Mouse (Mus musculus) mouse embryonic stem cell (cell line): ENCODE results near the gene Wdr34.

ENCODE experiments used
- in situ Hi-C, 2 experiments: fragments of 300-500 bp; cut with MboI; formaldehyde crosslinking; loops; 1 replicate in 1 of 2; 3 replicates in 1 of 2; pipeline ENCODE4 v1.14.3; 2019 to 2020; ENCODE audit warnings: low sequenced_read_pairs in 2 of 2, low pct_unique_long_range_greater_than_20kb in 1 of 2, mixed read lengths in 1 of 2; ENCODE audit not compliant: unreplicated experiment in 1 of 2

Wdr34 gene

DNA sequence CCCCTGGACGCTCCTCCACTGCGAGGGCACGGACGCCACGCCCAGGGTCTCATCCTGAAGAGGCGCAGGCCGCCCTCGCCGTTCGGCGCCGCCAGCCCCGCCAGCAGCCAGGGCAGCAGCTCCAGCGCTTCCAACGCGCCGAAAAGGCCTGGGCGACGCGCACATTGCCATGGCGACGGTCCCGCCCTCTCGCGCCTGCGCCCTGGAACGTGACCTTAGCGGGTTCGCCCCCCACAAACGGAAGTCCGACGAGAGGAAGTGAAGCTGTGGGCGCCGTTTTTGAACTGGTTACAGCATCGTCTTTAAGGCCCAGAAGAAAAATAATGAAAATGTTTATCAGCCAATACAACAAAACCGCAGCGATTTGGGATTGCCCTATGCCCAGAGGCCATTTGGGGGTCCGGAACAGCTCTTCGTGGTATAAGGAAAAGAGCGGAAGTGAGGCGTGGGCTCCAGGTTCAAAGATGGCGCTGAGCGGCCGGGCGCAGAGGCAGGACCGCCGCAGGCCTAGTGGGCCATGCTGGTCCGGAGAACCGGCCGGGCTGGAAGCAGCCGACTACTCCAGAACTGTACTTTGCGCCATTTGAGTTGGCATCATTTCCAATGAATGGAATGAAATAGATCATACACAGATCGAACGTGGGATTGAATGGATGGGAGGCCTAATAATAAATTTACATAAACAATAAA is at the start of gene Wdr34:
Wdr34 (minus strand) TSS at position 183 of the 690 bp plus-strand sequence.
- in situ Hi-C loops, result no loop called here

GRCm38 (mm10) chr2:30095882-30096527 is 47.3 kb upstream of the Wdr34 start:
- in situ Hi-C loops, result no loop called here

DNA sequence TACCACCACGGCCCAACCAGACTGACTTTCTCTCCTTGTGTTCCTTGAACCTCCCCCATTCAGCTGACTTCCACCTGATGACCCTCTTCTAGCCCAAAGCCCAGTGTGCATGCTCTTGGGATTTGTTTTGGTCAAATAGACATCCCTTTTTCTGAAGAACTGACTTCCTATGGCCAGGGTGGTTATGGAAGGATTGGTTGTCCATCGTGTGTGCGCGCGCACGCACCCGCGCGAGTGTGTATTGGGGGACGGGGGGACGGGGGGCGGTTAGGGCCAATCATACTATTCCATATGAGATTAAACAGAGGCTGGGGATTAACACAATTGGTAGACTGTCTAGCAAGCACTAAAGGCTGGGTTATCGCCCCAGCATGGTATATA is 45.5 kb upstream of the Wdr34 start:
- in situ Hi-C loops, result no loop called here

DNA sequence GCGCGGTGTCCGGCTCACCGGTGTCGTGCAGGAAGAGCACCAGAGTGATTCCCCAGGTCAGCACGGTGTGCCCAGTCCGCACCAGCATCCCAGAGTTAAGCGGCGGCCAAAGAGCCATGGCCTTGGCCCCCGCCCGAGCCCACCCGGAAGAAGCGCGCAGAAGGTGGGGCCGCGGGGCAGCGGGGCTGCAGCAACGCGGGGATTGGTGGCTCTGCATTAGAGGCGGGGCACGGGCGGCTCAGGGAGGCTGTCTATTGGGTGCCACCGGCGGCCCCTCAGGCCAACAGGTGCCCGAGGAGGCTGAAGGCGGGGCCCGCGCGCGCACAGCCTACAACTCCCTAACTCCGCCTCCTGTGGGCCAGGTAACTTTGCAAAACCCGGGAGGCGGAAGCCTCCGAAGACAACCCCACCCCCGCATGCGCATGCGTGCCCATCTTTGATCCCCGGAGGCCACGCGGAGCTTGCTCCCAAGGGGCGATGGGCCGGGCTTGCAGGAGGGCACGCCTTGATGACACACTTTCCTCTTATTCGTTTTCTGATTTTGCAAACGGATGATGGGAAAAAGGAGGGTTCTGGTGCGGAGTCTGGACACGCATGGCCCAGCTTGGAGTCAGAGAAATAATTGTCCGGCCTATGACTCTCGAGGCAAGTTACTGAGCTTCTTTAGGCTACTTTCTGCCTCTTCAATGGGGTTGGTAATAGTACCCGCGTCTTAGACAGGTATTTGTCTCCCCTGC is 45.0 kb upstream of the Wdr34 start, which contains the start of gene Zdhhc12:
Zdhhc12 (minus strand) TSS at position 178 of the 737 bp plus-strand sequence.
- in situ Hi-C loops, result no loop called here

DNA sequence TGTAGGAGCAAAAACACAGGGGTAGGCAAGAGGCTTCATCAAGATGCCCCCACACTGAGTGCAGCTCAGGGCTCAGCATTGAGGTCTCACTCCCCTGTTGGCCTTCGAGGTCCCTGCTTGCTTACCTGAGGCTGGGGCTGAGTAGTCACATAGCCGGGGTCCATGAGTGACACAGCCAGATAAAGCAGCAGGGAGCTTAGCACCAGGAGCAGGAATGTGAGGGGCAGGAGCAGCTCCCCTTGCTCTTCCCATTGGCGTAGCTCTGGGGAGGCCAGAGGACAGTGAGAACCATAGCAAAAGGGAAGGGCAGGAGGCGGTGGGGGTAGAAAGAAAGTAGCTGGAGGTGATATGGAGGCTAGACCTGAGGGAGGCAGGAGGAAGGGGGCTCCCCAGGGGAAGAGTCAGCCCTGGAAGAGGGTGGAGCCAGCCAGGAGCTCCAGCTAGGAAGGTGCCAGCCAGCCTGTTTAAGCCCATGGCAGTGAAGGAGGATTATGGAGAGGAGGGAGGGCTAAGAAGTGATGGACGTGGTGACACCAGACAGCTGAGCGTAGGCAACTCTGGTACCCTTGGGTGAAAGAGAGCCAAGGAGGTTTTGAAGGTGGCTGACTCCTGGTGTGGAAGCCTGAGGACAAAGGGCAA is 43.7 kb upstream of the Wdr34 start:
- in situ Hi-C loops, result no loop called here

- in situ Hi-C loops, result no loop called here
These were observed 42.8 kb upstream of the Wdr34 start for GRCm38 (mm10) chr2:30091521-30091920.

GRCm38 (mm10) chr2:30087310-30087709 is 38.6 kb upstream of the Wdr34 start:
- in situ Hi-C loops, result no loop called here

DNA sequence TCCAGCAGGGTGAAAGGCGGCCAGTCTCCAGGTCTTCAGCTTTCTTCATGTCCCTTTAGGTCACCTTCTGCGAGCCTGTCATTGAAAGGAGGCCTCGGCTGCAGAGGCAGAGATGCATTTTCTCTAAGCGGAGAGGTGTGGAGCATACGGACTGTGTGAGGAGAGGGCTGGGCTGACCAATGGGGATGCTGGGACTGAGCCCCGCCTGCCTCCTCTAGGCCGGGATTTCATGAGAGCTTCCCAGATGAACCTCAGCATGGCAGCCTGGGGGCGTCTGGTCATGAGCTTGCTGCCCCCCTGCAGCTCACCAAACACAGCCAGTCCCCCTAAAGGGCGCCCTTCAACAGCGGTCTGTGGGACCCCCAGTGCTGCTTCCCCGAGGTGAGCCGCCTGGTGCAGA is 36.0 kb upstream of the Wdr34 start:
- in situ Hi-C loops, result no loop called here

DNA sequence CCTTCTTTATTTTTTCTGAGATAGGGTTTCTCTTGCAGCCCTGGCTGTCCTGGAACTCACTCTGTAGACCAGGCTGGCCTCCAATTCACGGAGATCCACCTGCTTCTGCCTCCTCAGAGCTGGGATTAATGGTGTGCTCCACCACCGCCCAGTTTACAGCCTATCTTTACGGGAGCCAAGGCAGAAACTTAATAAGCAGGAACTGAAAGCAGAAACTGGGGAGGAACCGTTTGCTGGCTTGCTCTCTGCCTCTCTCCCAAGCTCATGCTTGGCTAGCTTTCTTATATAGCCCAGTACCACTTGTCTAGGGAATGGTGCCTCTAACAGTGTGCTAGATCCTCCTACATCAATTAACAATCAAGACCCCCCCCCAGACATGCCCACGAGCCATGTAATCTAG is 35.4 kb upstream of the Wdr34 start:
- in situ Hi-C loops, result no loop called here

DNA sequence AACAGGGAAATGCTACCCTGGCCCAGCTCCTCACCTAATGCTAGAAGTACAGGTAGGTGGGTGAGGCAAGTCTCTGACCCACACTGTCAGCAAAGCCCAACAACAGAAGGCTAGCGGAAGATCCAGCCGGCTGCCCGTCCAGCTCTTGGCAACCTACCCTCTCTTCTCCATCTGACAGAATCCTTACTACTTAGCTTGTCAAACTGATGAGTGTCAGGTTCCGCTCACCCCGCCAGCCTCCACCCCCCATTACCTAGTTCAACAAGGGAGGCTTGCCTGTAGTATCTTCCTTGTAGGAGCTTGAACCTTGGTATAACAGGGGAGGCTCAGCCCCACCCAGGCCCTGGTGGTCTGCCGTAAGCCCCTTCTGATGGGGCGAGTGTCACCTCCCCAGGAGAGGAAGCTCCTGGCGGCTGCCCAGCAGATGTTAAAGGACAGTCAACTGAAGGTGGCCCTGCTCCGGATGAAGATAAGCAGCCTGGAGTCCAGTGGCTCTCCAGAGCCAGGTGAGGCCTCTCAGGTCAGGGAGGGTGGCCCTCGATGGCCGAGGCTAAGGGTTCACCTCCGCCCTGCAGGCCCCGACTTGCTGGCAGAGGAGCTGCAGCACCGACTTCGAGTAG is 31.6 kb upstream of the Wdr34 start:
- in situ Hi-C loops, result no loop called here

DNA sequence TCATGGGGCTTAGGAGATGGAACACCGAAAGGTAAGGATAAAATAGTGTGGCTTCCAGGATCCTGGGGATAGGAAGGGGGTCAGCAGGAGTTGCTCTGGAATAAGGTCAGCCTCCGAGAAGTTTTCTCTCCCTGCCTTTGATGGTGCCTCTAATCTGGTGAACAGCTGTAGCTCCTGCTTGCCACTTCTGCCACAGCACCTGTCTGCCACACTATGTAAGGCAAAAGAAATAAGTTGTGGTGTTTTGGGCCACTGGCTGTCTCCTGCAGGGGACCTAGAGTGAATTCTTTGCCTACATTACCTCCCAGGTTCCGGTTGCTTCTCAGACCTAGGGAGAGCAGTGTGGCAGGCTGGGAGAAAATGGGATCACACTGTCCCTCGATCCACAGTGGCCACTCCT is 30.1 kb upstream of the Wdr34 start:
- in situ Hi-C loops, result no loop called here

- in situ Hi-C loops, result no loop called here
These were observed 29.6 kb upstream of the Wdr34 start for GRCm38 (mm10) chr2:30078349-30078712.

GRCm38 (mm10) chr2:30077502-30078348 is 29.0 kb upstream of the Wdr34 start, which contains the start of gene Pkn3:
Pkn3 (plus strand) TSS chr2:30077684.
- in situ Hi-C loops, result no loop called here

DNA sequence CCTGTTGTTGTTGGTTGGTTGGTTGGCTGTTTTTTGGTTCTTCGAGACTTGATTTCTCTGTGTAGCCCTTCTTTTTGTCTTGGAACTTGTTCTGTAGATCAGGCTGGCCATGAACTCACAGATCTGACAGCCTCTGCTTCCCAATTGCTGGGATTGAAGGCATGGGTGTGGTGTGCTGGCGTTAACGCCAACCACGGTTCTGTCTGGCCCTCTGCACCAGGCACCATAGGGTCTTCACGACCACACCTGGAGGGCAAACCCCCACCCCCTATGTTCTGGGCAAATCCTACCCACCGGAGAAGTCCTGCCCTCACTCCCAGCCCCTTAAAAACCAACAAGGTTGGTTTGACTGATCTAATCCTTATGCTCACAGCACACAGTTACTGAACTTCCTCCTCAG is 28.3 kb upstream of the Wdr34 start:
- in situ Hi-C loops, result no loop called here

GRCm38 (mm10) chr2:30076439-30076838 is 27.8 kb upstream of the Wdr34 start:
- in situ Hi-C loops, result no loop called here

DNA sequence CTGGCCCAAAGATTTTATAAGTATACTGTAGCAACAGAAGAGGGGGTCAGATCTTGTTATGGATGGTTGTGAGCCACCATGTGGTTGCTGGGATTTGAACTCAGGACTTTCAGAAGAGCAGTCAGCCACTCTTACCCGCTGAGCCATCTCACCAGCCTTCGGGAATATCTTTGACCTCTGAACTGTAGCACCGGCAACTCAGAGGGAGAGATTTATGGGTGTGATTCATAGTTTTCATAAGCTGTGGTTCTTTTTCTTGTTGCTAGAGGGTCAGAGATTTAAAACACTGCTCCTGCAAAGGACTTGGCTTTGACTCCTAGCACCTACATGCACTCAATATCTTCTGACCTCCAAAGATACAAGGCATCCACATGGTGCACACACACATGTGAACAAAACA is 26.9 kb upstream of the Wdr34 start:
- in situ Hi-C loops, result no loop called here

DNA sequence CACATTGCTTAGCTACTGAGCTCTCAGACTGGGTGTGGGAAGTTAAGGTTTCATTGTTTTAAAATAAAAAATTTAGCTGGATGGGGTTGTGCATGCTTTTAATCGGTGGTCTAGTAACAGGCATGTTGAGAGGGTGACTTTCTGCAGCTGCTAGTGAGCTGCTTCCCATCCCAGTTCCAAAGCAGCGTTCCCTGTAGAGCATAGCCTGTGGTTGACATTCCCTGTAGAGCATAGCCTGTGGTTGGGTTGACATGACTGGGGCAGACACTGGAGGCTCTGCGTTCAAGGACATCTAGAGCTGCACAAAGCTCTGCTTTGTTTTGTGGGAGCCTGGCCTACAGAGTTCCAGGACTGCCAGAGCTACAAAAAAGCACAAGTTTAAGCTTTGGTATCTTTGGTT is 24.6 kb upstream of the Wdr34 start:
- in situ Hi-C loops, result no loop called here

DNA sequence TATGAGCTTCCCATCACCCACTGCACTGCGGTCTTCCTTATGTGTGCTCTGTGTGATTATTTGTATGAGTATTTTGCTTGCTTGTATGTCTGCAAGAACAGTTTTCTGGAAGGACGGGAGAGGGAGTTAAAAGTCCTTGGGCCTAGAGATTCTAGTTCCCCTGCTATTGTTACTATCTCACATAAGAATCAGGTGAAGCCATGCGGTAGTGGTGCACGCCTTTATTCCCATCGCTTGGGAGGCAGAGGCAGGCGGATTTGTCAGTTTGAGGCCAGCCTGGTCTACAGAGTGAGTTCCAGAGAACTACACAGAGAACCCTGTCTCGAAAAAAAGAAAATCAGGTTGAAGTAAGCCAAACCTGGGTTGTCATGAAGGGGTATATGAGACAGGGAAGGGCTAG is 24.2 kb upstream of the Wdr34 start:
- in situ Hi-C loops, result no loop called here
